Comparison of ENCODE assay signal across 11 mouse cellular contexts in the genomic region with DNA sequence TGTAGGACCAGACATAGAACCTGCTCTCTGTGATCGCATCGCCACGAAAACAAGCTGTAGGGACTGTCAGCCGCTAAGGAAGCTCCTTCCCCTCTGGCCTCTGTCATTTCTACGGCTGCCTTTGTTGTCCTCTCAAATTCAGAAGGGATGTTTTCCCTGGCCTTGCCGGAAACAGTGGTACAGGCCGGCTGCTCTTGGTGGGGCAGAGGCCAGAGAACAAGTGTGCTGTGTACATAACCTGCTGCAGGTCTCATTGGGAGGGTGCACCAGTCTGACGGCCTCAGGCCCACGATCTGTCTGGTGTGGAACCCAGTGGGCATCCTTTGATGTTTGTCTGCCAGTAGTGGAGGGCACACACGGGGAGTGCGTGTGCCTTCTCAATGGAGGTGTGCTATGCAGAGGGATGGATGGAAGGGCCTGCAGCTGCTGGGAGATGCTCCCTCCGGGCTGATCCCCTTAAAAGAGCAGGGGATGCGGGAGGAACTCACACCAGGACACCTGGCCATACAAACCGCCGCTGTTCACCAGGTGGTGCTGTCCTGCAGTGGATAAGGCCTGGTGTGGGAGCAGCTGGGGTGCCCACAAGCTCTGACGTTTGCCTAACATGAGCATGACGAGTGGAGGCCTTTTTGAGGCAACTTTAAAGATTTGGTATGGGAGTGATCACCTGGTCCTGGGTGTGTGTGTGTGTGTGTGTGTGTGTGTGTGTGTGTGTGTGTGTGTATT.
DNase-seq lines count a peak whose midpoint lies in the region; ATAC-seq lines count a peak whose summit lies in the region.
"Had no signal": no experiment of that assay in that cellular context is flagged by ENCODE, and none has a peak within 500 bp of the region (broad histone marks: within the 10 kb centered on the region; RNA-seq: fewer than 3 reads in every experiment).

No protein-coding gene starts in this region.

- no peaks in the 10 kb centered on the region for H3K36me3 ChIP-seq in midbrain, embryonic 11.5 days (ENCODE audit: control insufficient read depth, insufficient read depth, low read length)
- no peaks in the 10 kb centered on the region for H3K36me3 ChIP-seq in midbrain, embryonic 14.5 days (ENCODE audit: control insufficient read depth, insufficient read depth, low read length)
- no peaks in the 10 kb centered on the region for H3K36me3 ChIP-seq in limb, embryonic 11.5 days (ENCODE audit: control insufficient read depth, insufficient read depth, low read length)
- H3K36me3 ChIP-seq in stomach, embryonic 16.5 days (ENCODE audit: control insufficient read depth, insufficient read depth, low read length): no peaks in the 10 kb centered on the region
- H3K36me3 ChIP-seq: lung, embryonic 15.5 days had no signal

- H3K9ac ChIP-seq in midbrain, embryonic 11.5 days (ENCODE audit: low read length): no peak overlapping the region
- H3K9ac ChIP-seq in midbrain, embryonic 14.5 days (replicated peaks; ENCODE audit: low read length): no peak overlapping the region
- no peak overlapping the region for H3K9ac ChIP-seq in limb, embryonic 11.5 days (ENCODE audit: low read length)
- H3K9ac ChIP-seq in stomach, embryonic 16.5 days (ENCODE audit: low read length): no peak overlapping the region
- H3K9ac ChIP-seq: lung, embryonic 15.5 days had no signal

- H3K27me3 ChIP-seq in midbrain, embryonic 11.5 days (ENCODE audit: control insufficient read depth, insufficient read depth, low read length): no peaks in the 10 kb centered on the region
- H3K27me3 ChIP-seq in midbrain, embryonic 14.5 days (ENCODE audit: control insufficient read depth, insufficient read depth, low read length): no peaks in the 10 kb centered on the region
- no peaks in the 10 kb centered on the region for H3K27me3 ChIP-seq in limb, embryonic 11.5 days (ENCODE audit: control insufficient read depth, insufficient read depth, low read length)
- H3K27me3 ChIP-seq in stomach, embryonic 16.5 days (ENCODE audit: control insufficient read depth, insufficient read depth, low read length): no peaks in the 10 kb centered on the region
- H3K27me3 ChIP-seq: lung, embryonic 15.5 days had no signal

- H3K9me3 ChIP-seq in midbrain, embryonic 11.5 days (ENCODE audit: control insufficient read depth, low read length): no peaks in the 10 kb centered on the region
- H3K9me3 ChIP-seq in midbrain, embryonic 14.5 days (ENCODE audit: control insufficient read depth, low read length): no peaks in the 10 kb centered on the region
- no peaks in the 10 kb centered on the region for H3K9me3 ChIP-seq in limb, embryonic 11.5 days (ENCODE audit: control insufficient read depth, low read length)
- no peaks in the 10 kb centered on the region for H3K9me3 ChIP-seq in stomach, embryonic 16.5 days (replicated peaks; ENCODE audit: control insufficient read depth, low read length)
- H3K9me3 ChIP-seq: lung, embryonic 15.5 days had no signal

- peak; percentile 33; the same call in 1 of the 2 replicates for ATAC-seq in midbrain, embryonic 11.5 days (ENCODE audit: low FRiP score)
- no peak for ATAC-seq in midbrain, embryonic 14.5 days (ENCODE audit: low FRiP score, low TSS enrichment)
- ATAC-seq in limb, embryonic 11.5 days (ENCODE audit: insufficient number of reproducible peaks, low FRiP score, low TSS enrichment, low read depth): 0 out of 2 replicates have a peak, but pooled peaks have one; percentile 4
- peak; percentile 24; the same call in 1 of the 2 replicates for ATAC-seq in stomach, embryonic 16.5 days (ENCODE audit: insufficient read depth, low FRiP score)

- no peak overlapping the region for H3K4me2 ChIP-seq in midbrain, embryonic 11.5 days
- no peak overlapping the region for H3K4me2 ChIP-seq in midbrain, embryonic 14.5 days (ENCODE audit: low read length)
- no peak overlapping the region for H3K4me2 ChIP-seq in limb, embryonic 11.5 days (ENCODE audit: low read depth, severe bottlenecking)
- no peak overlapping the region for H3K4me2 ChIP-seq in stomach, embryonic 16.5 days (ENCODE audit: low read depth, low read length)
- H3K4me2 ChIP-seq: lung, embryonic 15.5 days had no signal

- peaks cover 2% of the 10 kb centered on the region; the same call in 1 of the 2 replicates for H3K4me1 ChIP-seq in midbrain, embryonic 11.5 days (ENCODE audit: control insufficient read depth, insufficient read depth, low read length)
- H3K4me1 ChIP-seq in midbrain, embryonic 14.5 days (ENCODE audit: control insufficient read depth, insufficient read depth, low read length): no peaks in the 10 kb centered on the region
- peaks cover 68% of the 10 kb centered on the region for H3K4me1 ChIP-seq in limb, embryonic 11.5 days (ENCODE audit: control insufficient read depth, insufficient read depth, low read length)
- peaks cover 41% of the 10 kb centered on the region for H3K4me1 ChIP-seq in stomach, embryonic 16.5 days (ENCODE audit: control insufficient read depth, insufficient read depth, low read length)

- no peak overlapping the region for H3K27ac ChIP-seq in midbrain, embryonic 11.5 days (ENCODE audit: low read depth, low read length)
- H3K27ac ChIP-seq in midbrain, embryonic 14.5 days (replicated peaks; ENCODE audit: low read depth, low read length): no peak overlapping the region
- H3K27ac ChIP-seq in limb, embryonic 11.5 days (replicated peaks; ENCODE audit: low read depth, low read length): no peak overlapping the region
- H3K27ac ChIP-seq in stomach, embryonic 16.5 days (ENCODE audit: low read length): peak overlapping the region; percentile 11; the same call in 1 of the 2 replicates

- WGBS in midbrain, embryonic 11.5 days: 42% methylated on average over 17 of the region's 17 CpGs
- 47% methylated on average over 17 of the region's 17 CpGs for WGBS in midbrain, embryonic 14.5 days
- 38% methylated on average over 17 of the region's 17 CpGs for WGBS in limb, embryonic 11.5 days
- WGBS in stomach, embryonic 16.5 days: 43% methylated on average over 17 of the region's 17 CpGs

- no peak overlapping the region for H3K4me3 ChIP-seq in midbrain, embryonic 11.5 days (ENCODE audit: low read depth, low read length)
- H3K4me3 ChIP-seq in midbrain, embryonic 14.5 days (replicated peaks; ENCODE audit: low read depth, low read length): no peak overlapping the region
- H3K4me3 ChIP-seq in limb, embryonic 11.5 days (ENCODE audit: low read depth, low read length): no peak overlapping the region
- H3K4me3 ChIP-seq in stomach, embryonic 16.5 days (replicated peaks; ENCODE audit: low read length): no peak overlapping the region
- H3K4me3 ChIP-seq: lung, embryonic 15.5 days had no signal

- peak; percentile 95 for DNase-seq in heart, adult 11 months
- DNase-seq in heart, adult 8-10 months (ENCODE audit: low spot score): no peak
- no peak for DNase-seq in midbrain, embryonic 11.5 days (ENCODE audit: low spot score, missing footprints)
- DNase-seq in midbrain, embryonic 14.5 days: no peak
- peak; percentile 51 for DNase-seq in limb, embryonic 11.5 days (ENCODE audit: low spot score)
- DNase-seq in spleen, postnatal 14 days (ENCODE audit: low spot score in 2 of 2): no peak
- no peak for DNase-seq in adrenal gland, adult 2 months
- DNase-seq: B cell, adult 2 months; thymus, postnatal 14 days had no signal

Comparison
In these comparisons a context has a peak if more than half of its experiments do, and no peak if none do; other contexts are left out.
1. DNase-seq: peak in heart, adult 11 months (single experiment) and limb, embryonic 11.5 days (single experiment); none in heart, adult 8-10 months (single experiment), midbrain, embryonic 11.5 days (single experiment), midbrain, embryonic 14.5 days (single experiment), spleen, postnatal 14 days (0 of 2) and adrenal gland, adult 2 months (single experiment).